Mouse (Mus musculus): ENCODE results near the gene Nfxl1. TPM values are rescaled to one million over a fixed set of nuclear protein-coding genes. Genes with fewer than 3 reads are reported as not detected.
A peak's percentile ranks its signal among the peaks of the same experiment; 100 is the strongest.

Gene Nfxl1
- polyA plus RNA-seq, 1 experiment, result 6.9 TPM

DNA sequence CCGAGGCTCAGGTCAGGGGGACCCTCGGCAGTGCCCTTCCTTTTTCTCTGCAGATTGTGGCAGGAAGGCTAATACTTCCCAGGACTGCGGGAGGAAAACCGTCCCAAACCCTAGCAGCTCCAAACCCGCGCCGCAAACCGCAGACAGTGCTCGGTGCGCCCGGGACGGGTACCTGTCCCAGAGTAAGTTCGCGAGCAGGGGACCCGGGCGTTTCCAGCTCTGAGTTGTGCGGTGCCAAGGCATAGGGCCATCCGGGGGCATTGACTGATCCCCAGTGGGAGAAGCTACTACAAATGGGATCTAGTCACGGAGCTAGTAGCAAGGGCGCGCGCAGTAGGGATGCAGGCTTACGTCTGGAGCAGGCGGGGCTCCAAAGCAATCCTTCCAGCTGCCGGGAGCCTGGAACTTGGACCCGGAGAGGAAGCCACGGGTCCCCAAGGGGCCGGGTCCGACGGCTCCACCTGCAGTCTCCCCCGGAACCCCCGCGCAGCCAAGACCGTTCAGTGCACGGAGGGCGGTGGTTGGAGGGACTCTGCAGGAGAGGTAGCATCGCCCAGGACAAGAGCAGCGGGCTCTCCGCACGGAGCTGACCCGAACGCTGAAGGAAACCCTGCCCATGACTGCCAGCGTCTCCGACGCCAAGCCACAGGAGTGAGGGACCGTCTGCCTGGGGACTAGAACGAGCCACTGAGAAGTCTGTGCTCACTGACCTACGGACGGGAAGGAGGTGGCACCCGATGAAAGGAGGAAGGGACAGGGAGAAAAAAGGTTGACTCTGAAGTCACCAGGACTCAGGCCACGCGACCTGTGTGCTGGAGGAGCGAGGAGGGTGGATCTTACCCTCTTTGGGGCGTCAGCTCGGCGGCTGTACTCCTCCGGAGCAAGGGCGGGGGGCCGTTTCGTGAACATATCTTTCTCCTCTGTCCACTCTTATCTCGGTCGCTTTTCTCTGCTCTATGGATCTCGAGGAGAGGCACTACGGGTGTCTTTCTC is 55.7 kb downstream of the Nfxl1 start, which contains the start of gene Corin:
Gene Corin, minus strand, starts transcription at position 943 of the 993 bp plus-strand sequence.
- no peak within 1 kb of the TSS for H3K4me3 ChIP-seq
- no peaks in the 10 kb centered on the region for H3K79me2 ChIP-seq (ENCODE audit: control insufficient read depth, insufficient read depth)
- no peak for TF ChIP-seq USF1 (IDR thresholded peaks at IDR 0.05; ENCODE audit: low read depth)
- TF ChIP-seq E2F4 (IDR thresholded peaks at IDR 0.05; ENCODE audit: insufficient read depth), result no peak
- no peak for TF ChIP-seq MYOG (IDR thresholded peaks at IDR 0.05; ENCODE audit: control insufficient read depth in 1 of 3, insufficient read depth in 1 of 3, insufficient read length in 2 of 3, low read depth in 2 of 3)
- no peak for TF ChIP-seq REST (IDR thresholded peaks at IDR 0.05; ENCODE audit: insufficient read depth, insufficient read length)
- no peak for TF ChIP-seq MYOD1 (IDR thresholded peaks at IDR 0.05; ENCODE audit: control insufficient read depth in 1 of 3, insufficient read length in 2 of 3, low read depth in 2 of 3)
- TF ChIP-seq TCF12 (IDR thresholded peaks at IDR 0.05; ENCODE audit: insufficient read depth, poor library complexity, severe bottlenecking), result no peak
- TF ChIP-seq SRF (IDR thresholded peaks at IDR 0.05; ENCODE audit: control insufficient read depth, insufficient read length, low read depth), result no peak
- H3K27me3 ChIP-seq (ENCODE audit: control insufficient read depth, insufficient read depth, insufficient read length), result peaks cover 13% of the 10 kb centered on the region
- no peaks in the 10 kb centered on the region for H3K36me3 ChIP-seq (ENCODE audit: control insufficient read depth, insufficient read depth)
- H3ac ChIP-seq (ENCODE audit: control insufficient read depth, insufficient read length), result no peak within 1 kb of the TSS
- peak within 1 kb of the TSS; percentile 18 for H3K4me2 ChIP-seq (ENCODE audit: low read depth)

DNA sequence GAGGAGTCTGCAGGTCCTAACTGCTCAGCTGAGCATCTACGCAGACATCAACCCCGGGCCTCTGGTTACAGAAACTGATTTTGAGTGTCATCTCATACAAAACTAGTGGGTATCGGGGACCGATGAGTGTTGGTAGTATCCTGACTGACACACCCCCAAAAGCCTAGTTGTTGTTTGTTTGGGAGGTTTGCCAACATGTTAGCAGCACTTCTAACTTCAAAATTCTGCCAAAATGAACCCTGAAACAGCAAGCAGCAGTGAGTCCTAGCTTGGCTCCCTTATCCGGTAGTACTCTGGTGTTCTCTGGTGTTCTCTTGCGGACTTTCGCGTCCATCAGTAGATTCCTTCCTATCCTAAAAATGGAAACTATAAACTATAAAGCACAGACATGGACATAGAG is 56.7 kb downstream of the Nfxl1 start:
- no peak overlapping the region for H3K4me3 ChIP-seq
- H3K27me3 ChIP-seq (ENCODE audit: control insufficient read depth, insufficient read depth, insufficient read length), result peaks cover 13% of the 10 kb centered on the region
- H3K79me2 ChIP-seq (ENCODE audit: control insufficient read depth, insufficient read depth), result no peaks in the 10 kb centered on the region
- no peaks in the 10 kb centered on the region for H3K36me3 ChIP-seq (ENCODE audit: control insufficient read depth, insufficient read depth)
- TF ChIP-seq USF1 (IDR thresholded peaks at IDR 0.05; ENCODE audit: low read depth) (no peak), E2F4 (IDR thresholded peaks at IDR 0.05; ENCODE audit: insufficient read depth) (no peak), CEBPB (IDR thresholded peaks at IDR 0.05; ENCODE audit: insufficient read depth, poor library complexity, severe bottlenecking) (no peak), REST (IDR thresholded peaks at IDR 0.05; ENCODE audit: insufficient read depth, insufficient read length) (no peak), MYOD1 (IDR thresholded peaks at IDR 0.05; ENCODE audit: control insufficient read depth in 1 of 3, insufficient read length in 2 of 3, low read depth in 2 of 3) (no peak), TCF3 (IDR thresholded peaks at IDR 0.05; ENCODE audit: insufficient read length, low read depth) (no peak), MAX (IDR thresholded peaks at IDR 0.05; ENCODE audit: low read depth) (no peak), POLR2A (IDR thresholded peaks at IDR 0.05; ENCODE audit: insufficient read length, low read depth) (no peak)
- H3ac ChIP-seq (ENCODE audit: control insufficient read depth, insufficient read length), result no peak overlapping the region
- H3K4me2 ChIP-seq (ENCODE audit: low read depth), result no peak overlapping the region

DNA sequence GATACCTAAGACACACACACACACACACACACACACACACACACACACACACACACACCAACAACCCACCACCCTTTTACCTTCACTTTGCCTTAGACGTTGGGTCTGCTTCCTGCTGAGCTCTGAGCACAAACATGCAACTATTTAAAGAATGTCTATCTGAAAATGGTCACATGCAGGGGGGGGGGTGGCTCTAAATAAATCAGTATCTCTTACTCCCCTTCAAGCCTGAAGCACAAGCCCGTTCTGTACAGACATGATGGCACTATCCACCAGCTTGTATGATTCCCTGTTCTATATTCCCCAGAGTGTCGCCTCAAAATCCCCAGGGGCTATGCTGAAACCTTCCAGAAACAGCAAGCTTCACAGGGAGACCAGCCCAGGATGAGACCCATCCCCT is 57.7 kb downstream of the Nfxl1 start:
- Histone ChIP-seq H3K4me3 (no peak overlapping the region), H3K27me3 (ENCODE audit: control insufficient read depth, insufficient read depth, insufficient read length) (peaks cover 13% of the 10 kb centered on the region), H3K79me2 (ENCODE audit: control insufficient read depth, insufficient read depth) (no peaks in the 10 kb centered on the region), H3K36me3 (ENCODE audit: control insufficient read depth, insufficient read depth) (no peaks in the 10 kb centered on the region), H3K4me2 (ENCODE audit: low read depth) (no peak overlapping the region), H3ac (ENCODE audit: control insufficient read depth, insufficient read length) (no peak overlapping the region)
- no peak for TF ChIP-seq SRF (IDR thresholded peaks at IDR 0.05; ENCODE audit: control insufficient read depth, insufficient read length, low read depth)
- no peak for TF ChIP-seq TCF12 (IDR thresholded peaks at IDR 0.05; ENCODE audit: insufficient read depth, poor library complexity, severe bottlenecking)
- TF ChIP-seq POLR2AphosphoS2 (IDR thresholded peaks at IDR 0.05; ENCODE audit: insufficient read length, low read depth), result no peak
- TF ChIP-seq MYOG (IDR thresholded peaks at IDR 0.05; ENCODE audit: control insufficient read depth in 1 of 3, insufficient read depth in 1 of 3, insufficient read length in 2 of 3, low read depth in 2 of 3), result no peak
- TF ChIP-seq USF1 (IDR thresholded peaks at IDR 0.05; ENCODE audit: low read depth), result no peak
- no peak for TF ChIP-seq TCF3 (IDR thresholded peaks at IDR 0.05; ENCODE audit: insufficient read length, low read depth)

DNA sequence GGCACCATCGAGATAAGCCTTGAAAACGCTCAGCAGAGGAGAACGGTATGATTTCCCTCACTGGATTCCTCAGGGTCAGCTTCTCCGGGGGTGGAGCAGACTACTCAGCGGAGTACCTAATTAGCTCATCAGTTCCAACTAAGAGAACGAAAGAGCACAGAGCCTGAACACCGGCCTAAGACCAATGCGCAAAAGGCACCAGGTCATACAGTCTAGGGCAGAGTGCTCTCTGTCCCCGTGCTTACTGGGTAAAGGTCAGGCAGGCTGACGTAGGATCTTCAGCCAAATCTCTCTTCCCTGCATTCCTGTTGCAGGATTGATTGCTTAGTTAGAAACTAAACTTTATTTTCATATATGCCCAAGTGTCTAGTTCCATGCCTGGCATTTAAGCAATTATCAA is 61.2 kb downstream of the Nfxl1 start:
- H3ac ChIP-seq (ENCODE audit: control insufficient read depth, insufficient read length), result no peak overlapping the region
- peaks cover 3% of the 10 kb centered on the region for H3K27me3 ChIP-seq (ENCODE audit: control insufficient read depth, insufficient read depth, insufficient read length)
- H3K36me3 ChIP-seq (ENCODE audit: control insufficient read depth, insufficient read depth), result no peaks in the 10 kb centered on the region
- H3K4me3 ChIP-seq, result no peak overlapping the region
- TF ChIP-seq POLR2AphosphoS2 (IDR thresholded peaks at IDR 0.05; ENCODE audit: insufficient read length, low read depth), result no peak
- no peak for TF ChIP-seq REST (IDR thresholded peaks at IDR 0.05; ENCODE audit: insufficient read depth, insufficient read length)
- no peak for TF ChIP-seq USF1 (IDR thresholded peaks at IDR 0.05; ENCODE audit: low read depth)
- TF ChIP-seq E2F4 (IDR thresholded peaks at IDR 0.05; ENCODE audit: insufficient read depth), result no peak
- no peak for TF ChIP-seq TCF12 (IDR thresholded peaks at IDR 0.05; ENCODE audit: insufficient read depth, poor library complexity, severe bottlenecking)
- no peak for TF ChIP-seq MAX (IDR thresholded peaks at IDR 0.05; ENCODE audit: low read depth)
- TF ChIP-seq MYOD1 (IDR thresholded peaks at IDR 0.05; ENCODE audit: control insufficient read depth in 1 of 3, insufficient read length in 2 of 3, low read depth in 2 of 3), result no peak
- no peak for TF ChIP-seq TCF3 (IDR thresholded peaks at IDR 0.05; ENCODE audit: insufficient read length, low read depth)
- TF ChIP-seq MYOG (IDR thresholded peaks at IDR 0.05; ENCODE audit: control insufficient read depth in 1 of 3, insufficient read depth in 1 of 3, insufficient read length in 2 of 3, low read depth in 2 of 3), result no peak
- no peak for TF ChIP-seq CEBPB (IDR thresholded peaks at IDR 0.05; ENCODE audit: insufficient read depth, poor library complexity, severe bottlenecking)
- no peak for TF ChIP-seq SRF (IDR thresholded peaks at IDR 0.05; ENCODE audit: control insufficient read depth, insufficient read length, low read depth)
- no peak for TF ChIP-seq POLR2A (IDR thresholded peaks at IDR 0.05; ENCODE audit: insufficient read length, low read depth)
- H3K4me2 ChIP-seq (ENCODE audit: low read depth), result no peak overlapping the region
- H3K79me2 ChIP-seq (ENCODE audit: control insufficient read depth, insufficient read depth), result no peaks in the 10 kb centered on the region

All from myocyte (in vitro differentiated cells).